Mouse (Mus musculus) cerebral cortex, adult 2 months (tissue): Measurements from ENCODE around the gene Gbf1.

Experiments used
- WGBS: fragments of 180-500 bp; shearing (Covaris S2); methylation state at CpG from one replicate; pipeline ENCODE4 v1.1.7; 2018; 5-methylcytosine and 5-hydroxymethylcytosine counted together

Gene Gbf1

DNA sequence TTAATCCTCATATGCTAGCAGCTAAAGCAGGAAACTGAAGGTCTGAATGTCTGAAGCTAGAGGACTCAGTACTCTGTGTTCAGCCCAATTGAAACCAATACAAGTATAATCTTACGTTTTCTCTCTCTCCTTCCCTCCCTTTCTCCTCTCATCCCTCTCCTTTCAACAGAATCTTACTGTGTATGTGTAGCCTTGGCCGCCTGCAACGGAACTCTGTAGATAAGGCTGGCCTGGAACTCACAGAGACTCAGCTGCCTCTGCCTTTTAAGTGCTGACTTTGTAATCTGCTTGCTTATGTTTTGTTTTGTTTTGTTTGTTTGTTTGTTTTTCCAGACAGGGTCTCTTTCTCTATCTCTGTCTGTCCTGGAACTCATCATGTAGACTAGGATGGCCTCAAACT lies 74.0 kb downstream of the Gbf1 start:
- WGBS = 83% methylated on average over 3 of the region's 3 CpGs

DNA sequence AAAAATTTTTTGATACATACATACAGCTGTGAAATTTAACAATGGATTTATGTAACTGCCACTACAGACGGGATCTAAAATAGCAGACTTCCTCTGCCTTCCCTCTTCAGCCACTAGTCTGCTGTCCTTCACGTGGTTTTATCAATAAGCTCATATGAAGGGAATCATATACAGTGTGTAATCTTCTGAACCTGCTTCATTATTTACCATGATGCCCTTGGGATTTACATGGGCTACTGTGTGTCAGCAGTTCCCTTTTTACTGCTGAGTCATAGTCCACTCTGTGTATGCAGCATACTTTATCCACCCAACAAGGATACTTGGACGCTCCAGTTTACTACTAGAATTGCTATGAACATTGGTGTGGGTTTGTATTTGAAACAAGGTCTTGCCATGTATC lies 75.0 kb downstream of the Gbf1 start:
- WGBS = 85% methylated on average over 3 of the region's 3 CpGs

DNA sequence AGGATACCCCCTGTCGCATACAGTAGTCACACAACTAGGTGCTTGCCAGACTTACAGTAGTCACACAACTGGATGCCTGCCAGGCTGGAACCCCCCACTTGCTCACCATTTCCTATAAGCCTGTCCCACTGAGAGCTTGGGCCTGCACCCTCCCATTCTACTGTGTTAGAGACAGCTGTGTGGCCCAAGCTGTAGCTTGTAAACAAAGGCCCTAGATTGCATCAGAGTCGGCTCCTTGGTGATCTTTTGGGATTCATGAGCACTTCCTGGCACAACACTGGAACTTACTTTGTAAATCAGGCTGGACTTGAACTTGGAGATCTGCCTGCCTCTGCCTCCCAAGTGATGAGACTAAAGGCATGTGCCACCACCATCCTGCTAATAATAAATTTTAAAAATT lies 82.1 kb downstream of the Gbf1 start:
- 63% methylated on average over 2 of the region's 2 CpGs for WGBS

- WGBS = 65% methylated on average over 5 of the region's 5 CpGs
Measured at GRCm38 (mm10) chr19:46236658-46237057, 84.3 kb downstream of the Gbf1 start.

GRCm38 (mm10) chr19:46240246-46240645 lies 87.9 kb downstream of the Gbf1 start:
- 79% methylated on average over 2 of the region's 2 CpGs for WGBS

DNA sequence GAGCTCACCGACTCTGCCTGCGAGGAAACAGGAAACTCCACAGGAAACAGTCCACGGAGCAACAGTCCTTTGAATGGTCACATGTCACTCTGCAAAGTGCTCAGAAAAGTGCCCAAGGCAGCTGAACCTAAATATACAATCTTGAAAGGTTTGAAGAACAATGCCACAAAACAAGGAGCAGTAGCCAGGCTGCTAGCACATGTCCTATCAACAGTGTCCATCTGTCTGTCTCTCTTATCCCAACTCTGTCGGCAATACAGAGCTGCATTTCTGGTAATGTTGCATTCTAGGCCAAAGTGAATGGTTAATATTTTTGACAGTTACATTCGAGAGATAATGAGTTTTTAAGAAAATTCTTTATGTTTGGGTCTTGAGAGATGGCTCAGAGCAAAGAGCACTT lies 90.1 kb downstream of the Gbf1 start:
- 70% methylated on average over 5 of the region's 5 CpGs for WGBS

- 59% methylated on average over 5 of the region's 5 CpGs for WGBS
Measured at GRCm38 (mm10) chr19:46244628-46245027, 92.3 kb downstream of the Gbf1 start.

DNA sequence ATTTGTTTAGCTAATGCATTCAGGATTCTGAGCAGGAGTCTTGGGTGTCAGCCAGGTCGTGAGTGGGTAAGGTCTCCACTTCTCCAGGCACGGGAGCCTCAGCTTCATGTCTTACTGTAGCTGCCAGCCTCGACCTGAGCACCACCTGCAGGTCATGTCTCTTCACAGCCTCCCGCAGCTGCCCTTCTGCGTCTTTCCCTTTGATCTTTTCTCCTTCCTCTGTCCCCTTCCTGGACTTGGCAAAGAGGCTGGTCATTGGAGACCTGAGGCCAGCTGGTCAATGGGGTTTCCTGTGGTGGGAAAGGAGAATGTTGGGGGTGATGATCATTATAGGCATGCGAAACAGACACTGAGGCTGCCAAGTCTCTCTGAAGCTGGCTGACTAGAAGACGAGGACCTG lies 96.7 kb downstream of the Gbf1 start:
- 44% methylated on average over 7 of the region's 7 CpGs for WGBS

- WGBS = 43% methylated on average over 7 of the region's 7 CpGs
Measured at GRCm38 (mm10) chr19:46254163-46254752, 101.9 kb downstream of the Gbf1 start.

DNA sequence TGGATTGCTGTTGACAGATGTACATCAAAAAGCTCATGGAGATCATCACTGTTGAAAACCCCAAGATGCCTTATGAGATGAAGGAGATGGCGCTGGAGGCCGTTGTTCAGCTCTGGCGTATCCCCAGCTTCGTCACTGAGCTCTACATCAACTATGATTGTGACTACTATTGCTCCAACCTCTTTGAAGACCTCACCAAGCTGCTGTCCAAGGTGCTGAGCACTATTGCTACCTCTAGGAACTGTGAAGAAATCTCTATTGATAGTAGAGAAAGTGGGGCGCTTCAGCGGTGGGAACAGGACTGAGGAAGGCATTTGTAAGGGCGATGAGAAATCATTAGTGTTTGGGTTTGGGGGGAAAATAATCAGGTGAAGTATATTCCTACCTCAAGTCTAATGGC lies 112.5 kb downstream of the Gbf1 start:
- WGBS = 97% methylated on average over 7 of the region's 7 CpGs

DNA sequence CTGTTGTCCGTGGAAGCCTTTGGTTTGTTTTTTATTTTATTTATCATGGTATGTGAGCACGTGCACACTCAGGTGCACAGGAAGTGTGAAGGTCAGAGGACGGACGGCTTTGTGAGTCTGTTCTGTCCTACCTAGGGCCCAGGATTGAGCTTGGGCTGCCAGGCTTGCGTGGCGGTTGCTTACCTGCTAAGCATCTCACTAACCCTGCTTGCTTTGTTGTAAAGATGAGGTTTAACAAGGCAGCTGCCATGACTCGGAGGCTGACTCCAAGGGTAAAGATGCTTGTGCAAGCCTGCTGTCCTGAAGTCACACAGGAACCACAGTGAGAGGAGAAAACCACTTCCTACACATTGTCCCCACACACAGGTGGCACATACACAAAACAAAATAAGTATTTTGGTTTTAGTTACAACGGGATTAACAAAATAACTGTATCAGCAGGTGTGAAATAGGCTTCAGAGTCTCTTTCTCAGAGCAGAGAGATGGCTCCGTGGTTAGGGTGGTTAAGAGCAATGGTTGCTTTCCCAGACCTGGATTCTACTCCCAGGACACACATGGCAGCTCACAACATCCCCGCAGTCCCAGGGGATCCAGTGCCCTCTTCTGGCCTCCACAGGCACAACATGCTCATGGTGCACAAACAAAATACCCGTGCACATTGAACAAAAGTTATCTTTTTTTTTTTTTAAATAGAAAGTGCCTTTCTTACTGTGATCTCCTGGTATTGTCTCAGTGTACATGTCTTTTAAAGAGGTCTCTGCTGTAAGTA lies 130.0 kb downstream of the Gbf1 start:
- WGBS = 94% methylated on average over 11 of the region's 11 CpGs

DNA sequence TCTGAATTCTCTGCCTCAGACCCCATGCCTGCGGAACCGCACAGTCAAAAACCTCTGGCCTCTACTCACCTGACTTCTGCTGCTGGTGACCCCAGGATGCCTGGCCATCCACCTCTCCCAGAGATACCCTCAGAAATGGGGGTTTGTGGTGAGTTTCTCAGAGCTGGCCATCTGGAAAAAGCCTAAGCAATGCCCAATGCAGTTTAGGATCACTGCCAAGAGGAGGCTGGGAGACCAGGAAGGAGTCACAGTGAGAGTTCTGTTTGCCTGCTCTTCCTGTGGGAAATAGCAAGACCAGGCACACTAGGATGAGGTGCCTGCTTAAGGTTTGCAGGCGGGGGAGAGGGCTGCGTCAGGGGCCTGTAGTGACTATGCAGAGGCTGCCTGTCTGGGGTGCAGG lies 132.4 kb downstream of the Gbf1 start:
- WGBS = 93% methylated on average over 4 of the region's 4 CpGs

GRCm38 (mm10) chr19:46285631-46286030 lies 133.3 kb downstream of the Gbf1 start:
- 93% methylated on average over 7 of the region's 7 CpGs for WGBS

- 71% methylated on average over 6 of the region's 6 CpGs for WGBS
Measured at GRCm38 (mm10) chr19:46286047-46286446, 133.7 kb downstream of the Gbf1 start.

- 84% methylated on average over 3 of the region's 3 CpGs for WGBS
Measured at GRCm38 (mm10) chr19:46286926-46287325, 134.6 kb downstream of the Gbf1 start.

- 94% methylated on average over 3 of the region's 3 CpGs for WGBS
Measured at GRCm38 (mm10) chr19:46287566-46287965, 135.3 kb downstream of the Gbf1 start.

DNA sequence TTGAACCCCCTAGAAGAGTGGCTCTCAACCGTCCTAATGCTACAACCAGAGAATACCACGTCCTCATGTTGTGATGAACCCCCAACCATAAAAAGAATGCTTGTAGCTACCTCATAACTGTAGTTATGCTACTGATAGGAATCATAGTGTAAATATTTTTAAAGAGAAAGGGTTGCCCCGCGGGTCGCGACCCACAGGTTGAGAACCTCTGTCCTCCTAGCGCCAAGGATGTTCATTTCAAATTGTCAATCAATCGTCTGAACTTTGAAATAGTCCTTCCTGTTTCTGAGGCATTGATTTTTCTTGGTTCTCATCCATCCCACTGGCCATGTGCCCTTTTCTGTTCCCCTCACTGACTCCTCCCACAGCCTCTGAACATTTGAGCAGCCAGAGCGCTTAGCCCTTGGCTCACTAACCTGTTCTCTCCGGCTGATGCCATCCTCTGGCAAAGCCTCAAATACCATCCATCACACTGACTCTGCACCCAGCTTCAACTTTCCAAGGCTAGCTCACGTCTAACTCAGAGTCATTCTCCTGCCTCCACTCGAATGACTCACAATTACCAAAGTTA lies 138.3 kb downstream of the Gbf1 start:
- 65% methylated on average over 12 of the region's 12 CpGs for WGBS

DNA sequence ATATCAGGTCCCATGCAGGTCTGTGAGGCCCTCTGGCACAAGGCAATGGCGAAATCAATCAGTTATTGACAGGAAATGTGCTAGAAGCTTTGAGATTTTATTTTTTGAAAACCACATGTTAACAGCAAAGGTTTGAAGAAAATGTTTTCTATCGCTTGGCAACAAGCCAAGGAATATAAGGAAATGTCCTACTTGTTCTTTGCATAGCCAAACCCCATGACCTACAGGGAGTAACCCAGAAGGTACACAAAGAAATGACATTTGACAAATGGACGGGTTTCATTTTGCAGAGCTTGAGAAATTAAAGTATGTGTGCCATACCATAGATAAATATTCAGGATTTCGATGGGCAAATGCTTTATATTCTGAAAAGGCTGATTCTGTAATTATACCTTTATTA lies 144.6 kb downstream of the Gbf1 start:
- WGBS = 81% methylated on average over 4 of the region's 4 CpGs

- WGBS = 49% methylated on average over 8 of the region's 8 CpGs
Measured at GRCm38 (mm10) chr19:46300294-46301045, 148.2 kb downstream of the Gbf1 start.

- WGBS = 96% methylated on average over 4 of the region's 4 CpGs
Measured at GRCm38 (mm10) chr19:46302551-46302950, 150.2 kb downstream of the Gbf1 start.

DNA sequence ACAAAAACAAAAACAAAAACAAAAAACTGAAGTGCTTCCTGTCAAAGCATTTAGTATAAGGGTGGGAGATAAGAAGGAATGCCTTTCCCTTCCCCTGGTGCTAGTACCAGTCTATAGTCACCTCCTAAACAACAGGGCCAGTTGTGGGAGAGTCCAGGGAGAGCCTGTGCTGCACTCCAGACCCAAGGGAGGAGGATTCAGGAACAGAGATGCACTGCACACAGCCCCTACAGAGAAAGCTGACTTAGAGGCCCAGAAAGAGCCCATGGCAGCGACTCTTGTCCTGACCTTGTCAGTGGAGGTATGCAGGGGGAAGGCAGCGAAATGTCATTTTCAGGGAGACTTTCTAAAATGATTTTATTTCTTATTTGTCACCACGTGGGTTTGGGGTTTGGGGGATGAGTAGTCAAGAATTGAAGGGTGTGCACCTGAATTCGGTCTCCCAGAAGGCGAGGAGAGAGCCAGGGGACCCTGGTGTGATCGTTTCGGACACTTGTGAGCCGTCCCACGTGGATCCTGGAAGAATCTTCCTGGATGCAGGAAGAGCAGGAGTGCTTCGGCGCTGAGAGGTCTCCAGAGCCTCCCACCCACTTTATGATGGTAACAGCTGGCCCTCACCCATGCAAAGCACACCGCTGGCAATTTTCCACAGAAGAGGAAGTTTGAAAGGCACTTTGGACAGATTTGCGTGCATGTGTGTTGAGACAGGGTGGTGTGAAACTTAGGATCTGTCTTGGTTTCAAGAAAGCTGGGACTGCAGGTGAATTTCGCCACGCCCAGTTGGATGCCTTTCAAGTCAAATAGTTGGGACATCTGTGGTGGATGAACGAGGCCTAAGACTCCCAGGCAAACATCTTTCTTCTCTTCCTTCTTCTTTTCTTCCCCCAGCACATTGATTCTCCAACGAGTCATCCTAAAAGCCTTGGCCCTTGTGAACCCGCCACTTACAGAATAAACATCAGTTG lies 151.2 kb downstream of the Gbf1 start:
- 62% methylated on average over 18 of the region's 18 CpGs for WGBS
